Mouse (Mus musculus): ENCODE measurements around the gene Tesmin.

Tesmin gene

GRCm38 (mm10) chr19:3440667-3441066 is 52.0 kb downstream of the Tesmin start:
- no peak for DNase-seq (ENCODE audit: low spot score in 2 of 2)

DNA sequence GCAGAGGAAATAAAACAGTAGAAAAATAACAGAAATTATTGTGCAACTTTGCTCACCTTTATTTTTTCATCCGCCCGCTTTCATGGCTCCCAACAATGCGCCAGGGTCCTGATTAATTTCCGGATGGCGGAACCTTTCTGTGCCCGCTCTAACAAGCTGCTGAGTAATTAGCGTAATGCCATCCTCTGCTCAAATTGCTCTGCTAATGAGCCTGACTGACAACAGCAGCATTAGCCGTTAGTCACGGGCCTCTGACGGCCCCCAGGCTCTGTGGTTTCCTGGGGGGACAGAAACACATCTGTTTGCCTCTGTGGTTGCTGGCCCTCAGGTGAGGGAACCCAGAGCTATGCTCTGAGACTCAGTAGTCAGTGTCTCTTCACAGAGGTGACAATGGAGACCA is 52.4 kb downstream of the Tesmin start:
- no peak for DNase-seq (ENCODE audit: low spot score in 2 of 2)

- DNase-seq (ENCODE audit: low spot score in 2 of 2) = no peak
Measured at GRCm38 (mm10) chr19:3447348-3447747, 58.7 kb downstream of the Tesmin start.

GRCm38 (mm10) chr19:3449248-3449647 is 60.6 kb downstream of the Tesmin start:
- no peak for DNase-seq (ENCODE audit: low spot score in 2 of 2)

DNA sequence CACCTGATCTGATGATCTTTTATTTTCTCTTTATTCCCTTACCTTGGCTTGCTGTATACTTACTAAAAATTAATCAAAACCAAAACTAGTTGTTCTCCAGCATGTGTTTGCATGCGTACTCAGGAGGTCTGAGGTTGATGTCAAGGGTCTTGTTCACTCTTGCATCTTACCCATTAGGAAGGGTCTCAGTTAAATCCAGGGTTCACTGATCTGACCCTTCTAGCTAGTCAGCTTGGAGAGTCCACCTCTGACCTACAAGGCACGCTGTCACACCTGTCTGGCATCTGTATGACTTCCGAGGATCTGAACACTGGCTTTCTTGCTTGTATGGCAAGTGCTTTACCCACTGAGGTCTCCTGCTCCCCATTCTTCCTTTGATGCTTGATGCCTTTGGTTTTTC is 62.1 kb downstream of the Tesmin start:
- DNase-seq (ENCODE audit: low spot score in 2 of 2) = no peak

DNA sequence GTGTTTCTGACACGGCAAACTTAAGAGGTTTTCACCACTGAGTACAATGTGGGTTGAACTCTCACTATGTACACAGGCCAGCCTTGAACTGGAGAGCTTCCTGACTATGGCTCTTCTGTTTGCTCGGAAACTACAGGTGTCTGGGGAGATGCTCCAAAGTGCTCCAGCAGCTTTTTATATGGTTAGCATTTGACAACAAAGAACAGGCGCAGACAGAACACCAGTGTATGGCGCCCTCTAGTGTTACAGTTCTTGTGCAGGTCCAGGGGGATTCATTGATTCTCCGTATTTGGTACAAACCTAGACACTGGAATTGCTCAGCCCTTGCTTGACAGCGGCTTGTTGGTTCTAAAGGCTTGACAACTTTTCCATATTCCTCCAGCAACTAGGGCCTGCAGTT is 62.5 kb downstream of the Tesmin start:
- peak; percentile 32 to 66 for DNase-seq (ENCODE audit: low spot score in 2 of 2)

GRCm38 (mm10) chr19:3451649-3452048 is 63.0 kb downstream of the Tesmin start:
- DNase-seq (ENCODE audit: low spot score in 2 of 2) = no peak
